Mouse (Mus musculus) CH12.LX (cell line): ENCODE measurements around the gene Edem2. TPM values are rescaled to one million over a fixed set of nuclear protein-coding genes. Genes with fewer than 3 reads are reported as not detected.
A peak's percentile ranks its signal among the peaks of the same experiment; 100 is the strongest.

ENCODE experiments used
- DNase-seq: peaks from one replicate; pipeline ENCODE4 v3.0.0-alpha.2; 2013; ENCODE audit errors: extremely low read depth
- H3K27ac ChIP-seq: 2 replicates; pipeline ENCODE4 v1.5.1; 2012; ENCODE audit warnings: low read depth, mild to moderate bottlenecking, control low read depth, moderate library complexity; ENCODE audit not compliant: insufficient read depth
- H3K27me3 ChIP-seq: replicated peaks from 2 replicates; pipeline ENCODE3; 2012; ENCODE audit warnings: inconsistent platforms
- H3K36me3 ChIP-seq, 2 experiments: replicated peaks in 1 of 2; 2 replicates each; pipeline versions ENCODE3 to v1.6.1; 2012; ENCODE audit warnings: inconsistent platforms in 1 of 2, low read length in 1 of 2, mild to moderate bottlenecking in 1 of 2, mixed read lengths in 1 of 2, moderate library complexity in 1 of 2; ENCODE audit not compliant: control insufficient read depth in 1 of 2, insufficient read depth in 1 of 2
- H3K4me1 ChIP-seq, 2 experiments: 2 replicates each; pipeline ENCODE4 v1.6.1; 2012; ENCODE audit warnings: inconsistent platforms in 1 of 2, moderate library complexity in 1 of 2; ENCODE audit not compliant: insufficient read depth in 2 of 2, control insufficient read depth in 1 of 2
- H3K4me2 ChIP-seq: 2 replicates; pipeline ENCODE4 v1.6.1; 2012; ENCODE audit warnings: low read depth, mild to moderate bottlenecking, control low read depth; ENCODE audit not compliant: poor library complexity, insufficient read depth, severe bottlenecking
- H3K4me3 ChIP-seq, 3 experiments: fragments of 150-350 bp in 1 of 3; sonication (generic) in 1 of 3; replicated peaks in 1 of 3; 2 replicates each; pipeline versions ENCODE3 to v1.5.1; 2011 to 2012; ENCODE audit warnings: low read depth in 2 of 3, low read length in 2 of 3, mild to moderate bottlenecking in 2 of 3, moderate library complexity in 2 of 3, control low read depth in 1 of 3, improper control_type of control experiment in 1 of 3, inconsistent platforms in 1 of 3, mixed read lengths in 1 of 3; ENCODE audit not compliant: poor library complexity in 1 of 3
- H3K79me2 ChIP-seq: replicated peaks from 2 replicates; pipeline ENCODE4 v1.6.1; 2012; ENCODE audit warnings: mild to moderate bottlenecking, moderate library complexity; ENCODE audit not compliant: control insufficient read depth, poor library complexity, insufficient read depth, severe bottlenecking; ENCODE audit errors: extremely low read depth
- H3K9ac ChIP-seq: 2 replicates; pipeline ENCODE4 v1.6.1; 2012; ENCODE audit warnings: low read depth, mild to moderate bottlenecking, control low read depth, moderate library complexity; ENCODE audit not compliant: insufficient read depth
- H3K9me3 ChIP-seq: replicated peaks from 2 replicates; pipeline ENCODE3; 2012; ENCODE audit warnings: low read length, inconsistent platforms, mixed read lengths
- CHD2 ChIP-seq: IDR thresholded peaks from 2 replicates; pipeline ENCODE4 v1.6.1; 2011; ENCODE audit warnings: low read length, improper control_type of control experiment
- E2F4 ChIP-seq: IDR thresholded peaks from 2 replicates; pipeline ENCODE4 v1.6.1; 2011; ENCODE audit warnings: low read depth, low read length, improper control_type of control experiment; ENCODE audit not compliant: insufficient replicate concordance
- ETS1 ChIP-seq: conservative IDR thresholded peaks from 2 replicates; pipeline ENCODE4 v1.6.1; 2012; ENCODE audit warnings: low read depth, mild to moderate bottlenecking, inconsistent platforms, low read length, improper control_type of control experiment, moderate library complexity
- IRF4 ChIP-seq: IDR thresholded peaks from 2 replicates; pipeline ENCODE4 v1.6.1; 2014; ENCODE audit warnings: low read depth, mild to moderate bottlenecking, inconsistent platforms, low read length, improper control_type of control experiment
- MEF2A ChIP-seq: IDR thresholded peaks from 2 replicates; pipeline ENCODE4 v1.6.1; 2014; ENCODE audit warnings: low read depth, mild to moderate bottlenecking, inconsistent platforms, low read length, improper control_type of control experiment, borderline replicate concordance
- MYC ChIP-seq: IDR thresholded peaks from 2 replicates; pipeline ENCODE4 v1.6.1; 2011; ENCODE audit warnings: low read depth, mild to moderate bottlenecking, improper control_type of control experiment, low read length
- NELFE ChIP-seq: IDR thresholded peaks from 2 replicates; pipeline ENCODE4 v1.6.1; 2011; ENCODE audit warnings: low read depth, low read length, improper control_type of control experiment
- POLR2A ChIP-seq: IDR thresholded peaks from 2 replicates; pipeline ENCODE4 v1.6.1; 2011; ENCODE audit warnings: low read depth, mild to moderate bottlenecking, improper control_type of control experiment, low read length
- POLR2AphosphoS2 ChIP-seq: IDR thresholded peaks from 2 replicates; pipeline ENCODE4 v1.6.1; 2011; ENCODE audit warnings: low read depth, low read length, improper control_type of control experiment
- RCOR1 ChIP-seq: conservative IDR thresholded peaks from 2 replicates; pipeline ENCODE4 v1.6.1; 2012; ENCODE audit warnings: low read depth, mild to moderate bottlenecking, inconsistent platforms, low read length, improper control_type of control experiment
- SIN3A ChIP-seq: IDR thresholded peaks from 2 replicates; pipeline ENCODE4 v1.6.1; 2012; ENCODE audit warnings: low read length, improper control_type of control experiment, inconsistent platforms
- TBP ChIP-seq: conservative IDR thresholded peaks from 2 replicates; pipeline ENCODE4 v1.6.1; 2011; ENCODE audit warnings: low read depth, low read length, improper control_type of control experiment
- UBTF ChIP-seq: IDR thresholded peaks from 2 replicates; pipeline ENCODE4 v1.6.1; 2012; ENCODE audit warnings: low read depth, mild to moderate bottlenecking, inconsistent platforms, low read length, improper control_type of control experiment, moderate library complexity
- USF1 ChIP-seq: IDR thresholded peaks from 2 replicates; pipeline ENCODE4 v1.6.1; 2014; ENCODE audit warnings: low read depth, mild to moderate bottlenecking, inconsistent platforms, low read length, improper control_type of control experiment
- dilution Hi-C: fragments of 300-500 bp; cut with MboI; formaldehyde crosslinking; loops from 2 replicates; pipeline ENCODE4 v1.14.3; 2020; ENCODE audit warnings: low sequenced_read_pairs; ENCODE audit not compliant: extremely low pct_unique_long_range_greater_than_20kb, extremely low pct_ligation_motif_present
- in situ Hi-C: fragments of 300-500 bp; cut with MboI; formaldehyde crosslinking; loops from 3 replicates; pipeline ENCODE4 v1.14.3; 2019; ENCODE audit warnings: low sequenced_read_pairs, low pct_ligation_motif_present, low pct_unique_long_range_greater_than_20kb, mixed read lengths
- polyA plus RNA-seq: library from polyadenylated mRNA; unstranded; fragments of >175 nt; gene quantifications from 2 replicates; pipeline ENCODE4 v1.2.1, GENCODE M21; 2012; ENCODE audit warnings: low read depth; ENCODE audit not compliant: insufficient read length
- total RNA-seq, 2 experiments: library from RNA; depleted of rRNA; stranded (reverse); fragments of 300-350 nt in 1 of 2; fragments of >200 nt in 1 of 2; gene quantifications; 2 replicates each; pipeline ENCODE4 v1.2.3; 2012 to 2014

Gene Edem2
- total and polyA plus RNA-seq, 3 experiments = 42.5 to 71.8 (median 48.7) TPM

DNA sequence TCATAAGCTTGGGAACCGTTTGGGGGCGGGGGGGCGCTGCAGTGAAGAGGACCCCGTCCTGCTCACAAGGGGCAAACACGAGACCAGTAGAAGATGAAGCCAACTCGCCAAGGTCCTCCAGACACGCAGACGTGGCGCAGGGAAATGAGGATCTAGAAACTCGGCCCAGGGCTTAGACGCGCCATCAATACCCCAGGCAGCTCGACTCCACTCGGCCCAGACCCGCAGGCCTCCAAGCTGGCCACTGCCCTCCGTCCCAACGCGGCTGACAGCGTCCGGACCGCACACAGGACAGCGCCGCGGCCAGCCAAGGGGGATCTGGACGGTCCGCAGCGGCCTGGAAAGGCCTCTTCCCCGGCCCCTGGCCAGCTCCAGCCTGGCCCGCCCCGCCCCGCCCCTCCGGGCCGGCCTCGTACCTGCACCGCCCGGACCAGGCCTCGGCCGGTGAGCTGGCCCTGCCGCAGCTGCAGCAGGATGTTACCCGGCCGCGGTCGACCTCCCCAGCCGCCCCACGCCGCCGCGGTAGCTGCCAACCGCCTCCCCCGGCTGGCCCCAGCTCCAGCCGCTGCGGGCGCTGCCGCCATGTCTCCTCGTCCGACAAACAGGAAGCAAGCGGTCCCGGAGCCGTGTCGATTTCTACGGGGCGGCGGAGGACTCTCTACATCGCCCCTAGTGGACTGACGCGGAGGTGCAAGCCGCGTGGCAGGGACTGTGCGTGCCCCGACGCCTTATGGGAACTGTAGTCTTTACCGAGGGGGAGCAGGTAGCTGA lies 37.4 kb downstream of the Edem2 start, which contains the start of gene Trpc4ap (continued):
- TF ChIP-seq UBTF (0 out of 2 replicates have a peak, but pooled peaks have one; percentile 64), CHD2 (no peak), POLR2A (peak; percentile 92), MYC (peak; percentile 96), ETS1 (no peak)
- TF ChIP-seq, all 38 proteins: peak for 20

- dilution Hi-C loops = no loop called here
- H3K36me3 ChIP-seq = peaks cover 0 to 12% of the 10 kb centered on the region in 2 experiments
Measured at GRCm38 (mm10) chr2:155691336-155691722, 37.9 kb downstream of the Edem2 start.

GRCm38 (mm10) chr2:155689211-155689610 lies 40.1 kb downstream of the Edem2 start:
- no peak overlapping the region for H3K9ac ChIP-seq
- H3K9me3 ChIP-seq = no peaks in the 10 kb centered on the region
- peaks cover 35% of the 10 kb centered on the region for H3K79me2 ChIP-seq
- no peak for DNase-seq
- H3K4me3 ChIP-seq = no peak overlapping the region
- H3K27ac ChIP-seq = no peak overlapping the region
- dilution Hi-C loops = no loop called here
- H3K36me3 ChIP-seq = peaks cover 0 to 22% of the 10 kb centered on the region in 2 experiments
- in situ Hi-C loops = loop anchor here (25.0 kb wide), 1 partner anchor 248 kb away; the partner anchor contains the start of genes Gdf5, Gm15557 and Uqcc1
- no peak overlapping the region for H3K4me2 ChIP-seq
- TF ChIP-seq CHD2 = no peak
- TF ChIP-seq POLR2AphosphoS2 = no peak
- no peak for TF ChIP-seq TBP
- TF ChIP-seq E2F4 = no peak
- no peak for TF ChIP-seq NELFE
- peaks cover 0 to 41% of the 10 kb centered on the region in 2 experiments; a peak in 2 of 4 replicates for H3K4me1 ChIP-seq
- H3K27me3 ChIP-seq = no peaks in the 10 kb centered on the region

More at GRCm38 (mm10) chr2:155691336-155691722, 37.9 kb downstream of the Edem2 start:
- in situ Hi-C loops = loop anchor here (25.0 kb wide), 1 partner anchor 246 kb away; the partner anchor contains the start of genes Gdf5, Gm15557 and Uqcc1
- peaks cover 29% of the 10 kb centered on the region for H3K79me2 ChIP-seq
- H3K4me1 ChIP-seq = peaks cover 0 to 39% of the 10 kb centered on the region in 2 experiments; a peak in 2 of 4 replicates
- no peak for TF ChIP-seq USF1
- no peak for TF ChIP-seq MEF2A
- TF ChIP-seq IRF4 = no peak
- TF ChIP-seq SIN3A = no peak
- TF ChIP-seq RCOR1 = no peak
- H3K4me3 ChIP-seq = peak overlapping the region; percentile 80 to 98 (median 98)
- no peaks in the 10 kb centered on the region for H3K9me3 ChIP-seq
- peak overlapping the region; percentile 87 for H3K9ac ChIP-seq
- no peaks in the 10 kb centered on the region for H3K27me3 ChIP-seq
- DNase-seq = peak; percentile 12
- peak overlapping the region; percentile 93 for H3K4me2 ChIP-seq
- no peak overlapping the region for H3K27ac ChIP-seq
